Mouse (Mus musculus): ENCODE data around the gene Abat. TPM values are rescaled to one million over a fixed set of nuclear protein-coding genes. Genes with fewer than 3 reads are reported as not detected.

The Abat gene
- polyA plus RNA-seq (2014; fragmentation: Illumina TruSeq; extraction: RNeasy Lipid Tissue Mini Kit (QIAGEN cat#74804); ENCODE audit: insufficient read depth, low read depth, low replicate concordance) = 1.7 TPM

DNA sequence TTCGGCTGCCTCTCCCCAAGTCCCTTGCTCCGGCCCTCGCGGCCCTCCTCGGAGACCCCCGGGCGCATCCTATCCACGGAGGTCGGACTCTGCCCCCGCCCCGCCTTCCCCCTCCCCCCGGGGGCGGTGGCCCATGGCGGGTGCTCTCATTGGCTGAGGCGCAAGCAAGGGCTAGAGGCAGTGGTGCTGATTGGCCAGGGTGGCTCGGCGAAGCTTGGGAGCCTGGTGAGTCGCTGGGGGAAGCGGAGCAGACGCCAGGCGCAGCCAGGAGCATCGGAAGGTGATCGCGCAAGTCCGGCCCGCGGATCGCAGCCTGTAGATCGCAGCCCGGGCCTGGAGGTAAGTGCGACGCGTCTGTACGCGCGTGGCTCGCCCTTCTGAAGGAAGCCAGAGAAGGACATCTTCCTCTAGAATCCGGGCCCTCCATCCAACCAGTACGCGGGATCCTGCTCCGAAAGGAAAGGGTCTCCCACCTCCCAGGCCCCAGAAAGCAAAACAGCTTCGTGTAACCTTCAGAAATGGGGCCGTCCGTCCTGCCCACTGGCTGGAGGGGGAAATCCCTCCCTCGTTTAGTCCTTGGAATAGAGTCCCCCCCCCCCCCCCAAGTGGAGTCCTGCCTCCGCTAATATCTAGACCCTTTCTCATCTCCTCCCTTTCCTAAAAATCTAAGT is at the start of gene Abat:
TSS of gene Abat (plus strand) at position 194 of the 671 bp plus-strand sequence.

GRCm38 (mm10) chr16:8470603-8471481 is 42.4 kb upstream of the Abat start, which contains the start of gene Mettl22:
Mettl22 (plus strand) TSS chr16:8470788.

GRCm38 (mm10) chr16:8637217-8638051 is 124.2 kb downstream of the Abat start, which contains the start of the genes Pmm2 and Tmem186:
Pmm2 (plus strand) TSS chr16:8637674.
Tmem186 (minus strand) TSS chr16:8637712.

Other genes with a start within 250 kb of the Abat start
- gene Tmem114, start 88.3 kb upstream of the Abat start, polyA plus RNA-seq (2014; fragmentation: Illumina TruSeq; extraction: RNeasy Lipid Tissue Mini Kit (QIAGEN cat#74804); ENCODE audit: insufficient read depth, low read depth, low replicate concordance) = not detected
- 11.2 TPM for gene Mettl22, start 42.6 kb upstream of the Abat start, polyA plus RNA-seq (2014; fragmentation: Illumina TruSeq; extraction: RNeasy Lipid Tissue Mini Kit (QIAGEN cat#74804); ENCODE audit: insufficient read depth, low read depth, low replicate concordance)
- 23.4 TPM for gene Pmm2, start 124.2 kb downstream of the Abat start, polyA plus RNA-seq (2014; fragmentation: Illumina TruSeq; extraction: RNeasy Lipid Tissue Mini Kit (QIAGEN cat#74804); ENCODE audit: insufficient read depth, low read depth, low replicate concordance)
- gene Tmem186, start 124.3 kb downstream of the Abat start, polyA plus RNA-seq (2014; fragmentation: Illumina TruSeq; extraction: RNeasy Lipid Tissue Mini Kit (QIAGEN cat#74804); ENCODE audit: insufficient read depth, low read depth, low replicate concordance) = 5.5 TPM
- gene Carhsp1, start 158.7 kb downstream of the Abat start, polyA plus RNA-seq (2014; fragmentation: Illumina TruSeq; extraction: RNeasy Lipid Tissue Mini Kit (QIAGEN cat#74804); ENCODE audit: insufficient read depth, low read depth, low replicate concordance) = 68.5 TPM
- gene Gm5767, start 167.3 kb downstream of the Abat start, polyA plus RNA-seq (2014; fragmentation: Illumina TruSeq; extraction: RNeasy Lipid Tissue Mini Kit (QIAGEN cat#74804); ENCODE audit: insufficient read depth, low read depth, low replicate concordance) = not detected

Measured in lung, adult 10 weeks (tissue).